Mouse (Mus musculus) neural tube, embryonic 11.5 days (tissue): ENCODE data around the gene Lce1m. TPM values are rescaled to one million over a fixed set of nuclear protein-coding genes. Genes with fewer than 3 reads are reported as not detected.

ENCODE experiments used
- polyA plus RNA-seq: library from polyadenylated mRNA; unstranded; fragments of >200 nt; fragmentation: Nextera tagmentation; extraction: Ambion mirVana; gene quantifications from 2 replicates; pipeline ENCODE4 v1.2.1, GENCODE M21; 2014

The Lce1m gene
- polyA plus RNA-seq, 1 experiment from 2014 or later = not detected

Other genes starting within 250 kb of the Lce1m start
- gene Lce1i, start 240.2 kb downstream of the Lce1m start, polyA plus RNA-seq = not detected in 2 replicates
- gene Lce1j, start 228.5 kb downstream of the Lce1m start, polyA plus RNA-seq = not detected in 2 replicates
- not detected in 2 replicates for gene Lce1k, start 211.2 kb downstream of the Lce1m start, polyA plus RNA-seq
- not detected in 2 replicates for gene Kprp, start 191.8 kb downstream of the Lce1m start, polyA plus RNA-seq
- not detected in 2 replicates for gene Lce1l, start 167.8 kb downstream of the Lce1m start, polyA plus RNA-seq
- gene 2310050C09Rik, start 148.8 kb downstream of the Lce1m start, polyA plus RNA-seq = not detected in 2 replicates
- not detected in 2 replicates for gene Lce3a, start 92.8 kb downstream of the Lce1m start, polyA plus RNA-seq
- not detected in 2 replicates for gene Lce3b, start 86.1 kb downstream of the Lce1m start, polyA plus RNA-seq
- not detected in 2 replicates for gene Lce3c, start 74.6 kb downstream of the Lce1m start, polyA plus RNA-seq
- gene Lce3d, start 61.7 kb downstream of the Lce1m start, polyA plus RNA-seq = not detected in 2 replicates
- gene Lce3e, start 52.0 kb downstream of the Lce1m start, polyA plus RNA-seq = not detected in 2 replicates
- not detected in 2 replicates for gene Lce3f, start 26.8 kb downstream of the Lce1m start, polyA plus RNA-seq
- 0.68 TPM in 1 of 2 replicates, not detected in the other for gene Crct1, start 3.4 kb downstream of the Lce1m start, polyA plus RNA-seq
- gene Gm4858, start 49.8 kb upstream of the Lce1m start, polyA plus RNA-seq = not detected in 2 replicates
- not detected in 2 replicates for gene Crnn, start 125.7 kb upstream of the Lce1m start, polyA plus RNA-seq
- gene Flg2, start 178.2 kb upstream of the Lce1m start, polyA plus RNA-seq = not detected in 2 replicates